ENCODE assay signal across 22 mouse cellular contexts in genomic region chr11:76685604-76686003, GRCm38 (mm10). TPM values are rescaled to one million over a fixed set of nuclear protein-coding genes. Genes with fewer than 3 reads are reported as not detected.
"Had no signal": no experiment of that assay in that cellular context is flagged by ENCODE, and none has a peak within 500 bp of the region (broad histone marks: within the 10 kb centered on the region; RNA-seq: fewer than 3 reads in every experiment).

No protein-coding gene starts in this region.

- H3K27ac ChIP-seq: neural tube, embryonic 13.5 days; neural tube, embryonic 15.5 days; stomach, embryonic 15.5 days; stomach, postnatal 0 days had no signal

- H3K4me2 ChIP-seq: neural tube, embryonic 13.5 days; neural tube, embryonic 15.5 days; stomach, embryonic 15.5 days had no signal

- H3K4me3 ChIP-seq: neural tube, embryonic 13.5 days; neural tube, embryonic 15.5 days; stomach, embryonic 15.5 days had no signal

- H3K36me3 ChIP-seq: neural tube, embryonic 13.5 days; neural tube, embryonic 15.5 days; stomach, embryonic 15.5 days had no signal

- H3K27me3 ChIP-seq: neural tube, embryonic 13.5 days; neural tube, embryonic 15.5 days; stomach, embryonic 15.5 days had no signal

- DNase-seq: retina, postnatal 1 day; right cerebral cortex, adult 18-20 months; right cerebral cortex, postnatal 14 days; right cerebral cortex, postnatal 25 days; right cerebral cortex, postnatal 4 days; spleen, adult 18-20 months; thymus, adult 18-20 months; thymus, adult 2 months; thymus, postnatal 14 days; thymus, postnatal 25 days; thymus, postnatal 36 days; thymus, postnatal 4 days had no signal

- H3K4me1 ChIP-seq: neural tube, embryonic 13.5 days; neural tube, embryonic 15.5 days; stomach, embryonic 15.5 days had no signal

RNA-seq across cellular contexts. Expression of gene Bhlha9, which starts 13.3 kb away (rescaled TPM):
- polyA plus RNA-seq: small intestine, adult 2 months; spleen, adult 2 months; stomach, embryonic 14.5 days; stomach, embryonic 16.5 days; stomach, postnatal 0 days; thymus, adult 2 months; thymus, postnatal 0 days; urinary bladder, adult 2 months had no signal
